Mouse (Mus musculus) naive thymus-derived CD4-positive, alpha-beta T cell, adult 2 months (primary cell): Measurements from ENCODE around the gene Atp6v1fnb.

Experiments used
- DNase-seq: peaks from one replicate; pipeline ENCODE4 v3.0.0-alpha.2; 2011; ENCODE audit warnings: low read depth

Atp6v1fnb gene

GRCm38 (mm10) chr6:29471137-29471536, at the start of gene Atp6v1fnb:
Gene Atp6v1fnb (plus strand): TSS chr6:29471437.
- DNase-seq = no peak

GRCm38 (mm10) chr6:29425118-29425517, 46.1 kb upstream of the Atp6v1fnb start:
- no peak for DNase-seq

- no peak for DNase-seq
Measured at GRCm38 (mm10) chr6:29426331-29426730, 44.9 kb upstream of the Atp6v1fnb start.

GRCm38 (mm10) chr6:29428171-29428570, 43.1 kb upstream of the Atp6v1fnb start:
- no peak for DNase-seq

DNA sequence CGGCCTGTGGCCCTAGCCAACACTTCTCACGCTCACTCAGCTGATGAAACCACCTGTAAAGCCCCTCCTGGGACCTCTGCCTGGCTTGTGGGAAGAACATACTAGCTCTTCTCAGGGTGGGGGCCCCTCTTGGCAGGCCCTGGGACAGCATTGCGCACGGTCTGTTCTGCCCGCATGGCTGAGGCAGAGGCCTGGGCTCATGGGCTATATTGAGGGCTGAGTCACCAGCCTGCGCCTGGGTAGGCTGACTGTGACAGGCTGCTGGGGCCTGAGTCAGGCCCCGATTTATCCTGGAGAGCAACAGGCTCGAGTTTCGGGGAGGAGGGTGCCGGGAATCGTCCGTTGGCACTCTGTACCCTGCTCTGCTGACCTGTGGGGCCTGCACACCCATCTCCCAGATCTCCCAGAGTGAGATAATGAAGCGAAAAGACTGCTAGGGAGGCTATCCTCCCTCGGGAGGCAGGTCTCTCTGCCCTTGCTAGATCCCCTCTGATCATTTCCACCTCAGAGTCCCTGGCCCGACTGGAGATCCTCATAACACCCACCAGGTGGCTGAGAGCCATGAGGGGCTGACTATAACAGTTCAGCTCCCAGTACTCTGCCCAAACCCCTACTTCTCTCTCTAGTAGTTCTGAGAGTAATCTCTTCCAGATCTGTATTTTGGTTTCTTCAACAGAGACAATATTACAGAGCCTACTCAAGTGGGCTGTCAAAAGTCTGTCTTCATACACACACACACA, 40.4 kb upstream of the Atp6v1fnb start:
- no peak for DNase-seq

GRCm38 (mm10) chr6:29431473-29431872, 39.8 kb upstream of the Atp6v1fnb start:
- no peak for DNase-seq

- no peak for DNase-seq
Measured at GRCm38 (mm10) chr6:29432156-29432555, 39.1 kb upstream of the Atp6v1fnb start.

DNA sequence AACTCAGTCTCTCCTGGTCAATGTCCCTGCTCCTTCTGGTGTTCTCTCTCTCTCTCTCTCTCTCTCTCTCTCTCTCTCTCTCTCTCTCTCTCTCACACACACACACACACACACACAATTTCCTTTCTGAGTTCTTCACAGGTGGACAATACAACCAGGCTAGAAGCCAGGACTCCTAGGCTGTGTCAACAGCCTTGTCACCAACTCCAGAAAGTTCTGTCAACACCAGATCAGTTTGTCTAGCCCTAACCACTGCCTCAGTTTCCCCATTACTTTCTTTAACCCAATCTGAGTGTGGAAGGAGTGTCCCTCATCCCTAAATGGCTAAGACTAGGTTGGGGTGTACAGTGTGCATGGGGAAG, 38.6 kb upstream of the Atp6v1fnb start:
- DNase-seq = no peak

- DNase-seq = peak; percentile 28
Measured at GRCm38 (mm10) chr6:29433038-29433803, 38.0 kb upstream of the Atp6v1fnb start, which contains the start of gene Flnc. Gene Flnc (plus strand): TSS chr6:29433256.

- no peak for DNase-seq
Measured at GRCm38 (mm10) chr6:29433804-29434795, 37.1 kb upstream of the Atp6v1fnb start.

GRCm38 (mm10) chr6:29434911-29435691, 36.1 kb upstream of the Atp6v1fnb start:
- DNase-seq = no peak

GRCm38 (mm10) chr6:29435940-29436451, 35.2 kb upstream of the Atp6v1fnb start:
- DNase-seq = no peak

DNA sequence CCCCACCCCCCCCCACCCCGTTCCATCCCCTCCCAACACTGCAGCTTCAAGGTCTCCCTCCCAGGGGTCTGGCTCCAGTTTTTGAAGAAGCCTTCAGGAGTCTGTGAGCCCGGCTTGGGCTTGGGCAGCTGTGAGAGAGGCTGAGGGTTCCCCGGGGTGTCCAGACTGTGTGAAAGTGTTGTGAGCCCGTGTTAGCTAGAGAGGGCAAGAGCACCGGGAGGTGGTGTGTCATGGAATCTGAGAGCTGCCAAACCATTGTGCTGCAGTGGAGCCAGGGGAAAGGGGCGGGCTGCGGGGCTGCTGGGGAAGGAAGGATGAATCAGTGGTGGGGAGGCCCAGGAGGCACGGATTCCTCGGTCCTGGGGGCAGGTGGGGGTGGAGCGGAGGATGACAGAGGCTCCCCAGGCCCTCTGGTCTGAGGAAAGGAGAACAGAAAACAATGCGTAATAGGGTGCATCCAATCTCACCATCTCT, 34.7 kb upstream of the Atp6v1fnb start:
- DNase-seq = no peak

GRCm38 (mm10) chr6:29439251-29439650, 32.0 kb upstream of the Atp6v1fnb start:
- no peak for DNase-seq

- DNase-seq = no peak
Measured at GRCm38 (mm10) chr6:29439789-29440188, 31.4 kb upstream of the Atp6v1fnb start.

DNA sequence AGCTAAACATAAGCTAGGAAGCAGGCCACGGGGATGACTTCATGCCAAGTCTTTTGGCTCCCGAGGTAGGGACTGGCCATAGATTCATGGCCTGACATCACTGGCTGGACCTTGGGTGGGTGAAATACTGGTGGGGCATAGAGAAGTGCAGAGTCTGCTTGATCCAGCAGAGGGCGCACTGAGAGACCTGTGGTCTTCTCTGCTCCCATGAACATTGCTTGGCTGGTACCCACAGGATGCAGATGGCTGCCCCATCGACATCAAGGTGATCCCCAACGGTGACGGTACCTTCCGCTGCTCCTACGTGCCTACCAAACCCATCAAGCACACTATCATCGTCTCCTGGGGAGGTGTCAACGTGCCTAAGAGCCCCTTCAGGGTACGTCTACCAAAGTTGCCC, 26.5 kb upstream of the Atp6v1fnb start:
- DNase-seq = peak; percentile 55

GRCm38 (mm10) chr6:29445354-29445753, 25.9 kb upstream of the Atp6v1fnb start:
- no peak for DNase-seq

DNA sequence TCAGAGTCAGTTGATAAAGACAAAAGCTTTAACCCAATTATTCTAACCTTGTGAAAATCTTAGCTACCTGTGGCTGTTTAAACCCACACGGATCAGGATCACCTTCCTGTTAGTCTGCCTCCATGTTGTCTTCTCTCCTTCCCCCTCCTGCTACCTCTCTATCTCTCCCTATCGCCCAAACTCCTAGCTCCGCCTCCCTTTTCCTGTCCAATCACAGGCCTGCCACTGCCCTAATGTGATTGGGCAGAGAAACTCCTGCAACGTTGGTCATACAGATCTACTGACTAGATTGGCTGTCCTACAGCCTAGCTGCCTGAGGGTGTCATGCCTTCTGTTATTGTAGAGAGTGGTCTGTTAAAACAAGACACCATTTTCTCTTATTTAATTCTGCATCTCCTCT, 21.4 kb upstream of the Atp6v1fnb start:
- no peak for DNase-seq

- no peak for DNase-seq
Measured at GRCm38 (mm10) chr6:29450667-29451066, 20.6 kb upstream of the Atp6v1fnb start.

DNA sequence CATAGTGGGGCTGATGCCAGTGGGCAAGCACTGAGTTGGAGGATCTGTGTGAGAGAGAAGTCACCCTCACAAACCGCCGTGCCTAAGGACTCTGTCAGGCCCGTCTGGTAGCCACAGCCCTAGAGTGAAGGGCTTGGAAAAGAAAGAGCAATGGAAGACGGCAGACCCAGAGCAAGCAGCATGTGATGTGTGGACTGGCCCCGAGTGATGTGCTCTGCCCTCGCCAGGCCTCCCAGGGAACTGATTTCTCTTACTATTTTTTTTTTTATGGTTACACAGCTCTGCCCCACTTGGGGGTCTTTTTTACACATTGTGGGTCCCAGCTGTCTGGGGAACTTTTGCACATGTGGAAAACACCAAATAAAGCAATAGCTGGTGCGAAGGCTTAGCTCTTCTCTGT, 9.7 kb upstream of the Atp6v1fnb start:
- no peak for DNase-seq

DNA sequence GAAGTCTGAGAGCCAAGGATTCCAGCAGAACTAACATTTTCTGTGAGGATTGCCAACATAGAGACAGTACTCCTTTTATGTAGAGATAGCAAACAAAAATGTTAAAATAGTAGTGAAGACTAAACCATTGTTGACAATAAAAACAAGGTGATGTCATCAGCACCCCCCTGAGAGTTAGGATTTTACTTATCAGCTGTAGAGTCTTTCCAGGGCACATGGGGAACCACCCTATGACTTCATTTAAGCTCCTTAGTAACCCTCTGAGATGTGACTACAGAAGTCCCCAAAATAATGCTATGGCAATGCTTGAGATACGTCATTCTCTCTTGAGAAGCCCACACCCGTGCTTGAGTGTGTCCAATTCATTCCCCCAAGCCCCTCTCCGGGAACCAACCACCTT, 7.8 kb upstream of the Atp6v1fnb start:
- DNase-seq = no peak
